Mouse (Mus musculus) adrenal gland, postnatal 14 days (tissue): ENCODE measurements at regions not wholly inside any gene's neighbourhood (a gene's known extent, or its start where the extent isn't known, plus 50 kb on each side); places are given as distances from the start of the nearest gene placed in this dataset.

ENCODE experiments used
- DNase-seq: peaks from one replicate; pipeline ENCODE4 v3.0.0; 2021; ENCODE audit warnings: mixed read lengths

DNA sequence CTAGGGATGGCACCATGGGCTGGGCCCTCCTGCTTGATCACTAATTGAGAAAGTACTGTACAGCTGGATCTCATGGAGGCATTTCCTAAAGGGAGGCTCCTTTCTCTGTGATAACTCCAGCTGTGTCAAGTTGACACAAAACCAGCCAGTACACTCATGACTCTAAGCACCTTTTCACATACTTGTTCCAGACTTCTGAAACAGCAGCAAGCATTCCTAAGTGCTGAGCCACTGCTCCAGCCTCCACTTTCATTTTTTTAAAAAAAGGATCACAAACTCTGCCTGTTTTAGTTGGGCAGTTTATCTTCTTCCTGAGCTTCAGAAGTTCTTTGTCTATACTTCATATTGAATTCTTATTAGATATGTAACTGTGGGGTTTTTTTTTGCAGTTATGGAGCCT is 56.0 kb upstream of the Gpc4 start:
- no peak for DNase-seq

DNA sequence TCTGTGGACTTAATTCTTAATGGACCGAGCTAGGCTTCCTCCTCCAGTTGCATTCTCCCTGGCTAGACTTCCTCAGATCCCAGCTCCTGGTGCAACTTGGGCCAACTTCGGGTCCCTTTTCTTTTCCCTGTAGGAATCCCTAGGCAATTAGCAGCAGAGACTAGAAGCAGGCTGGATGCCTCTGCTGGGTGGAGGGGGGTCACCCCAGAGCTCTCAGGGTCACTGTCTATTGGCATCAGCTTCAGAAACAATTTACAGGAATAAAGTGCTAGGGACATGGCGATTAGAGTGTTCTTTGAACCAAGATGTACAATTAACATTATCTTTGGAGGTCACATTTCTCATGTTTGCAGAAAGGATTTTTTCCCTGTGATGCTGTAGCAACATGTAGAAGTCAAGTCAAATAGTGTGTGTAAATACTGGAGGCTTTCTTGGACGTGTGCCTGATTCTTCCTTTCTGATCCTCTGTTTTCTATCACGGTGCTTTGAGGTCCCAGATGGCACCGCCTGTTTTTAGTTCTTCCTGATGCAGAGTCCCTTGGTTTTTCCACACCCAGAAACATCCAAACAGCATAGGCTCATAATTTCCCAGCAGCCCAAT is 52.2 kb upstream of the Gpc4 start:
- DNase-seq, result peak; percentile 9
